ENCODE assay signal across 8 mouse cellular contexts in the genomic region with DNA sequence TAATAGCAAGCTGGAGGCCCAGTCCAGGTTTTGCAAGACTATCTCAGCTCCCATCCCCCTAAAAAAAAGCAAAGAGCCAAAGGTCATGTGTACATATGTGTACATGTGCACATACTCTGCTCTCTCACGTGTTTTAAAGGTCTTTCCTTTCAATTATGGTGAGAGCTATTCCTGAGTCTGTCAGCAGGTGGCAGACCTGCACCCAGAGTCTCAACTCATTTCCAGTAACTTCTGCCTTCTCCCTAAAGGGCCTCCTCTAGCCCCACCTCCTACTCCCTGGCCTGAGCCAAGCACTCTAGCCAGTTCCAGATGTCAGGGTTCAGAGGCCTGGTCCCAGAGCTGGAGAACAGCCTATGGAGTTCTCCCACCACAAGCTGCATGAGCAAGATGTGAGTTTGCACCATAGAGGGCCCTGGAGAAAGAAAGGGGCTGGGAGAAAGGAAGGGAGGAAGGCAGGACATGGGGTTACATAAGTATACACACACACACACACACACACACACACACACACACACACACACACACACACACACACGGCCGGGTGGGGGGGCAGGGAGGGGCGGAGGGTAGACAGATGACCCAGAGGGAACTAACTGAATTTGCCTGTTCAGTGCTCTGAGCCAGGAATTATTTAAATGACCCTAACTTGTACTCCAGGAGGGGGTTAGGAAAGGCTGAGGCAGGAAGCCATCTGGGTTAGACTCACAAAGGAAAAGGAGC. TPM values are rescaled to one million over a fixed set of nuclear protein-coding genes. Genes with fewer than 3 reads are reported as not detected.
DNase-seq lines count a peak whose midpoint lies in the region.

A gene (plus strand): TSS at position 272 of the 720 bp plus-strand sequence.

- DNase-seq in adrenal gland, adult (ENCODE audit: inconsistent age in 2 of 2, low spot score in 1 of 2) = peak; percentile 91 to 97
- peak; percentile 92 for DNase-seq in embryo, embryonic 10.5 days (ENCODE audit: low spot score)
- DNase-seq in gastrocnemius, postnatal 14 days = peak; percentile 83
- peak; percentile 70 for DNase-seq in induced T-regulatory cell, adult 2 months (ENCODE audit: low read depth)
- DNase-seq in left cerebral cortex, postnatal 10 days (ENCODE audit: extremely low spot score in 1 of 2, low spot score in 2 of 2) = peak; percentile 51 to 76
- DNase-seq in right cerebral cortex, adult 2 months (ENCODE audit: low spot score in 2 of 2) = peak; percentile 81 to 85
- DNase-seq in urinary bladder, postnatal 10 days (ENCODE audit: low spot score) = peak; percentile 30

- no peaks in the 10 kb centered on the region for H3K36me3 ChIP-seq in megakaryocyte, embryonic 14.5 days (replicated peaks; ENCODE audit: low read length)

- no peaks in the 10 kb centered on the region for H3K9me3 ChIP-seq in megakaryocyte, embryonic 14.5 days

- H3K4me3 ChIP-seq in megakaryocyte, embryonic 14.5 days (replicated peaks) = peak within 1 kb of the TSS; percentile 84

- H3K27me3 ChIP-seq in megakaryocyte, embryonic 14.5 days (replicated peaks) = peaks cover 2% of the 10 kb centered on the region

- intact Hi-C loops in gastrocnemius, postnatal 14 days (cut with DNase I; ENCODE audit: low total_unique reads) = no loop called here
- intact Hi-C loops in left cerebral cortex, postnatal 10 days (cut with DNase I) = no loop called here

- peaks cover 40% of the 10 kb centered on the region for H3K4me1 ChIP-seq in megakaryocyte, embryonic 14.5 days

RNA-seq across cellular contexts. Expression of the gene that starts here (rescaled TPM):
- total RNA-seq in gastrocnemius, postnatal 14 days (2021) = 1 to 10 TPM in 1 of 2 experiments, under 1 TPM in 1; 0.64 to 1.2 TPM
- under 1 TPM; 0.21 to 0.30 TPM for total RNA-seq in left cerebral cortex, postnatal 10 days (2021)
- 0.96 TPM in 1 of 2 replicates, not detected in the other for polyA plus RNA-seq in megakaryocyte, embryonic 14.5 days (2012; ENCODE audit: insufficient read depth, low replicate concordance)

Comparison
In these comparisons a context has a peak if more than half of its experiments do, and no peak if none do; other contexts are left out.
1. Peak in every context shown above with its lines: DNase-seq and H3K4me3 ChIP-seq.
2. Peak in DNase-seq in left cerebral cortex, postnatal 10 days; RNA of the gene not detected or under 1 TPM.
3. DNase-seq: peak in every context shown above with its lines; median percentile 94 in adrenal gland, adult; 92 in embryo, embryonic 10.5 days; 83 in gastrocnemius, postnatal 14 days; 83 in right cerebral cortex, adult 2 months; 70 in induced T-regulatory cell, adult 2 months; 64 in left cerebral cortex, postnatal 10 days; 30 in urinary bladder, postnatal 10 days.